Mouse (Mus musculus) G1E (cell line): ENCODE measurements around the gene Bach2.

Source experiments
- CTCF ChIP-seq: IDR thresholded peaks from 2 replicates; pipeline ENCODE4 v1.5.1; 2012; ENCODE audit warnings: low read depth, low read length, inconsistent platforms, mixed read lengths
- GATA1 ChIP-seq: IDR thresholded peaks from 2 replicates; pipeline ENCODE4 v1.6.1; 2012; ENCODE audit warnings: borderline replicate concordance, low read length, inconsistent platforms, mixed read lengths
- GATA2 ChIP-seq: IDR thresholded peaks from 2 replicates; pipeline ENCODE4 v1.6.1; 2012; ENCODE audit warnings: low read depth, low read length, inconsistent platforms, borderline replicate concordance
- POLR2AphosphoS5 ChIP-seq: IDR thresholded peaks from 2 replicates; pipeline ENCODE4 v1.6.1; 2012; ENCODE audit warnings: low read depth, low read length, inconsistent platforms; ENCODE audit not compliant: insufficient replicate concordance

DNA sequence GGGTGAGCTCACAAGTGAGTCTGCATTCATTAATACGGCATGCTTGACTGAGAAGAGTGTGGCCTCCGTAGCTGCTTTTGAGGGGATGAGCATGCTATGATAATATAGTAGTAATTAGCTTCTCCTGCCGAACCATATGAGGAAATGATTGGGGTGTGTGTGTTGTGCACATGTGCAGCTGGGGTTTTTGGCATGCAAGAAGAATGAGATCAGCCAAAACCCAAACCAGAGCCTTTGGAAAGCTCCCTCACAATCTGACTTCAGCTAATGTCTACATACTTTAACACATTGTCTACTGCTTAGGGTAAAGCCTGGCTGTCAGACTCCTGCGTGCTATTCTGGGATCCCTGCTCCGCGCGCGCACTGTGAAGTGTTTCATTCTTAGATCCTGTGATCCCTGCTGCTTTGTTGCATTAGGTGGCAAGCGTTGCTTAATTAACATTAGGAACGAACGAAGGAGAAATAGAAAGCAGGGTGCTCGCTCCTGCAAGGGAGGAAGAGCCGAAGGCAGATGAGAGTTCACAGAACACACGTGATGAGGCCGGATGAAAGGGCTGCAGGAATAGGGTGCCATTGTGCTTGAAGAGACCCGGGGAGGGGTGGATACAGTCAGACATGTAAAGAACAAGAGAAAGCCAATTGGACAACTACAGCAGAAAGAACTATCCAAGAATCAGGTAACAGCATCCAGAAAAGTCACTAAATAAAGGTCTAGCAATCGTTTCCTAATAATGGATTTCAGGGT is 248.2 kb downstream of the Bach2 start:
- TF ChIP-seq POLR2AphosphoS5 (no peak), CTCF (no peak), GATA1 (no peak), GATA2 (no peak)
